Mouse (Mus musculus): ENCODE measurements at regions not wholly inside any gene's neighbourhood (a gene's known extent, or its start where the extent isn't known, plus 50 kb on each side); places are given as distances from the start of the nearest gene placed in this dataset.

GRCm38 (mm10) chr15:59707081-59707480 is 309.3 kb downstream of the 4933412E24Rik start:
- DNase-seq (ENCODE audit: extremely low read depth, insufficient read length, low spot score) = no peak

Data from 3134 (cell line).